ENCODE assay signal across 15 mouse cellular contexts in genomic region chrX:11747386-11748121, GRCm38 (mm10).
DNase-seq lines count a peak whose midpoint lies in the region; ATAC-seq lines count a peak whose summit lies in the region.
"Had no signal": no experiment of that assay in that cellular context is flagged by ENCODE, and none has a peak within 500 bp of the region (broad histone marks: within the 10 kb centered on the region; RNA-seq: fewer than 3 reads in every experiment).

No protein-coding gene starts in this region.

- ATAC-seq in embryonic facial prominence, embryonic 14.5 days (ENCODE audit: low read depth): no peak
- ATAC-seq in megakaryocyte, adult 5-6 weeks (ENCODE audit: poor library complexity, severe bottlenecking): peak; percentile 38; the same call in 1 of the 2 replicates
- ATAC-seq: forebrain, embryonic 15.5 days; inflammation-experienced regulatory T-cells, adult 6 months; lung, postnatal 0 days had no signal

- H3K27ac ChIP-seq in embryonic facial prominence, embryonic 14.5 days (replicated peaks; ENCODE audit: low read depth, low read length): no peak overlapping the region
- no peak overlapping the region for H3K27ac ChIP-seq in embryonic facial prominence, embryonic 10.5 days (replicated peaks)
- H3K27ac ChIP-seq: forebrain, embryonic 15.5 days; liver, embryonic 13.5 days; neural tube, embryonic 13.5 days had no signal

- H3K4me3 ChIP-seq in embryonic facial prominence, embryonic 14.5 days (ENCODE audit: low read depth, low read length): no peak overlapping the region
- no peak overlapping the region for H3K4me3 ChIP-seq in embryonic facial prominence, embryonic 10.5 days
- H3K4me3 ChIP-seq: forebrain, embryonic 15.5 days; liver, embryonic 13.5 days; neural tube, embryonic 13.5 days had no signal

- H3K9ac ChIP-seq in embryonic facial prominence, embryonic 14.5 days (ENCODE audit: low read depth, low read length): no peak overlapping the region
- H3K9ac ChIP-seq: forebrain, embryonic 15.5 days; liver, embryonic 13.5 days; neural tube, embryonic 13.5 days had no signal

- no peaks in the 10 kb centered on the region for H3K36me3 ChIP-seq in embryonic facial prominence, embryonic 14.5 days (ENCODE audit: control insufficient read depth, insufficient read depth, low read length)
- no peaks in the 10 kb centered on the region for H3K36me3 ChIP-seq in embryonic facial prominence, embryonic 10.5 days (replicated peaks)
- H3K36me3 ChIP-seq: forebrain, embryonic 15.5 days; G1E; liver, embryonic 13.5 days; neural tube, embryonic 13.5 days had no signal

- WGBS in embryonic facial prominence, embryonic 14.5 days: 60% methylated on average over 4 of the region's 4 CpGs
- 80% methylated on average over 4 of the region's 4 CpGs for WGBS in embryonic facial prominence, embryonic 10.5 days

- no peak overlapping the region for H3K4me2 ChIP-seq in embryonic facial prominence, embryonic 14.5 days (ENCODE audit: low read depth, low read length)
- H3K4me2 ChIP-seq: forebrain, embryonic 15.5 days; liver, embryonic 13.5 days; neural tube, embryonic 13.5 days had no signal

- DNase-seq in embryonic facial prominence, embryonic 14.5 days (ENCODE audit: low spot score): peak; percentile 26
- DNase-seq in embryonic facial prominence, embryonic 10.5 days (ENCODE audit: low spot score): no peak
- DNase-seq in 3134 (ENCODE audit: extremely low read depth, insufficient read length, low spot score): peak; percentile 16
- DNase-seq in Muller cell, postnatal 12 days (ENCODE audit: inconsistent ontology term): peak; percentile 79
- no peak for DNase-seq in layer of hippocampus, postnatal 36 days
- DNase-seq in left cerebral cortex, adult 9 months (ENCODE audit: low spot score in 2 of 2): no peak
- no peak for DNase-seq in testis, postnatal 14 days (ENCODE audit: low spot score)
- DNase-seq: liver, embryonic 13.5 days; thymus, postnatal 4 days had no signal

- H3K4me1 ChIP-seq in embryonic facial prominence, embryonic 14.5 days (ENCODE audit: control insufficient read depth, insufficient read depth, low read length): no peaks in the 10 kb centered on the region
- no peaks in the 10 kb centered on the region for H3K4me1 ChIP-seq in embryonic facial prominence, embryonic 10.5 days
- H3K4me1 ChIP-seq: forebrain, embryonic 15.5 days; neural tube, embryonic 13.5 days had no signal

- no peaks in the 10 kb centered on the region for H3K27me3 ChIP-seq in embryonic facial prominence, embryonic 14.5 days (replicated peaks; ENCODE audit: control insufficient read depth, insufficient read depth, low read length)
- peaks cover 83% of the 10 kb centered on the region for H3K27me3 ChIP-seq in embryonic facial prominence, embryonic 10.5 days (replicated peaks; ENCODE audit: low read depth, poor library complexity, severe bottlenecking)
- H3K27me3 ChIP-seq: forebrain, embryonic 15.5 days; liver, embryonic 13.5 days; neural tube, embryonic 13.5 days had no signal

- H3K9me3 ChIP-seq in embryonic facial prominence, embryonic 14.5 days (ENCODE audit: control insufficient read depth, low read length): no peaks in the 10 kb centered on the region
- H3K9me3 ChIP-seq in embryonic facial prominence, embryonic 10.5 days: no peaks in the 10 kb centered on the region
- H3K9me3 ChIP-seq: forebrain, embryonic 15.5 days; G1E; liver, embryonic 13.5 days; neural tube, embryonic 13.5 days had no signal

Comparison
In these comparisons a context has a peak if more than half of its experiments do, and no peak if none do; other contexts are left out.
1. DNase-seq: peak in embryonic facial prominence, embryonic 14.5 days (single experiment), 3134 (single experiment) and Muller cell, postnatal 12 days (single experiment); none in embryonic facial prominence, embryonic 10.5 days (single experiment), layer of hippocampus, postnatal 36 days (0 of 2), left cerebral cortex, adult 9 months (0 of 2) and testis, postnatal 14 days (single experiment).